Mouse (Mus musculus) neural tube, embryonic 11.5 days (tissue): ENCODE results near the gene Rmnd5b. TPM values are rescaled to one million over a fixed set of nuclear protein-coding genes. Genes with fewer than 3 reads are reported as not detected.
"Not testable (repeated sequence)": the region's sequence is repeated elsewhere in the genome, so short reads cannot be mapped to it uniquely, and the experiment has no call there.

Experiments used
- ATAC-seq: fragments of 200-750 bp; cut with Nextera tagmentation; 2 replicates; pipeline ENCODE4 v1.8.0; 2017; ENCODE audit warnings: moderate number of reproducible peaks, mild to moderate bottlenecking, moderate TSS enrichment, moderate library complexity; ENCODE audit not compliant: insufficient read depth, low FRiP score, low TSS enrichment
- DNase-seq: peaks from one replicate; pipeline ENCODE4 v3.0.0-alpha.2; 2015; ENCODE audit warnings: low spot score
- H3K27ac ChIP-seq: fragments of 300-500 bp; sonication (generic); 2 replicates; pipeline ENCODE4 v1.5.1; 2014; ENCODE audit warnings: low read depth, mild to moderate bottlenecking, low read length
- H3K27me3 ChIP-seq: fragments of 300-500 bp; sonication (generic); 2 replicates; pipeline ENCODE4 v1.6.1; 2014; ENCODE audit warnings: mild to moderate bottlenecking, low read length, mixed read lengths; ENCODE audit not compliant: control insufficient read depth, insufficient read depth
- H3K36me3 ChIP-seq: fragments of 300-500 bp; sonication (generic); 2 replicates; pipeline ENCODE4 v1.6.1; 2014; ENCODE audit warnings: mild to moderate bottlenecking, low read length, moderate library complexity, mixed read lengths; ENCODE audit not compliant: control insufficient read depth, insufficient read depth
- H3K4me1 ChIP-seq: fragments of 300-500 bp; sonication (generic); 2 replicates; pipeline ENCODE4 v1.6.1; 2014; ENCODE audit warnings: low read length, mixed read lengths; ENCODE audit not compliant: control insufficient read depth, insufficient read depth
- H3K4me2 ChIP-seq: fragments of 300-500 bp; sonication (generic); 2 replicates; pipeline ENCODE4 v1.6.1; 2014; ENCODE audit warnings: low read depth, mild to moderate bottlenecking, moderate library complexity
- H3K4me3 ChIP-seq: fragments of 300-500 bp; sonication (generic); 2 replicates; pipeline ENCODE4 v1.5.1; 2014; ENCODE audit warnings: low read depth, low read length
- H3K9ac ChIP-seq: fragments of 300-500 bp; sonication (generic); 2 replicates; pipeline ENCODE4 v1.6.1; 2014; ENCODE audit warnings: mild to moderate bottlenecking, low read length
- H3K9me3 ChIP-seq: fragments of 300-500 bp; sonication (generic); 2 replicates; pipeline ENCODE4 v1.6.1; 2016; ENCODE audit warnings: low read length; ENCODE audit not compliant: control insufficient read depth
- WGBS: fragments of 180-500 bp; shearing (Covaris S2); extraction: QIAGEN DNeasy Blood & Tissue Kit; methylation state at CpG from one replicate; pipeline ENCODE4 v1.1.7; 2014; 5-methylcytosine and 5-hydroxymethylcytosine counted together
- polyA plus RNA-seq: library from polyadenylated mRNA; unstranded; fragments of >200 nt; fragmentation: Nextera tagmentation; extraction: Ambion mirVana; gene quantifications from 2 replicates; pipeline ENCODE4 v1.2.1, GENCODE M21; 2014

Gene Rmnd5b
- polyA plus RNA-seq, 1 experiment from 2014 or later: 52.6 TPM

DNA sequence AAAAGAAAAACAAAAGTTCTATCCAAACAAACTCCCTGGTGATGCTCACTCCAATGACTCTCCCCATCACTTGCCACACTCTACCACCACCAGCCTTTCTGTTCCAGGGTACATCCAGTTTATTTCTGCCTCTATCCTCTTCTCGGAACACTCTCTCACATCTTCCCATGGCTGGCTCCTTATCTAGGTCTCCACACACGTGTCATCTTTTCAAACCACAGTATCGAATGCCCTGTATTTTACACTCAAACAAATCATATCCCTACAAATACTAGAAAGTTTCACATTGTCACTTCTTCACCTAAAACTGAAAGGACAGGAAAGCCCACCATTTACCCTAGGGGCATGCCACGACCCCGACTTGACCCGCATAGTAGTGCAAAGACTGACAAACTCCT, 570 bp downstream of the Rmnd5b start:
- 24% methylated on average over 6 of the region's 6 CpGs for WGBS
- ATAC-seq (no peak), DNase-seq (no peak)
- Histone ChIP-seq H3K36me3 (no peaks in the 10 kb centered on the region), H3K4me1 (peaks cover 3% of the 10 kb centered on the region; the same call in 1 of the 2 replicates), H3K27ac (no peak overlapping the region; the same call in 1 of the 2 replicates), H3K27me3 (no peaks in the 10 kb centered on the region), H3K4me2 (peak overlapping the region; percentile 77), H3K9me3 (no peaks in the 10 kb centered on the region), H3K9ac (peak overlapping the region; percentile 72), H3K4me3 (peak overlapping the region; percentile 74)

GRCm38 (mm10) chr11:51633721-51634120, 2.0 kb downstream of the Rmnd5b start:
- DNase-seq: no peak
- Histone ChIP-seq H3K9me3 (no peaks in the 10 kb centered on the region), H3K27me3 (no peaks in the 10 kb centered on the region), H3K4me2 (no peak overlapping the region), H3K9ac (no peak overlapping the region), H3K36me3 (no peaks in the 10 kb centered on the region; the same call in 1 of the 2 replicates), H3K4me1 (peaks cover 3% of the 10 kb centered on the region; the same call in 1 of the 2 replicates), H3K4me3 (no peak overlapping the region), H3K27ac (no peak overlapping the region)
- no peak for ATAC-seq
- 93% methylated on average over 3 of the region's 3 CpGs for whole genome bisulfite sequencing

DNA sequence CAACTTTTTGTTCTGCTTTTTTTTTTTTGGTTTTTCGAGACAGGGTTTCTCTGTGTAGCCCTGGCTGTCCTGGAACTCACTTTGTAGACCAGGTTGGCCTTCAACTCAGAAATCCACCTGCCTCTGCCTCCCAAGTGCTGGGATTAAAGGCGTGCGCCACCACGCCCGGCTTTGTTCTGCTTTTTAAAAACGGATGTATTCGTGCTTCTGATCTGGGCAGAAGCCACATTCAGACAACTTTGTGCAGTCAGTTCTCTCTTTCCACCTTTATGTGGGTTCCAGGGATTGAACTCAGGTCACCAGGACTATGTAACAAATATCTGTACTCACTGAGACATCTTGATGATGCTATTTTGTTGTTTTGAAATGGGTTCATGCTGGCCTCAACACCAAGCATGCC, 2.5 kb downstream of the Rmnd5b start:
- not testable (repeated sequence) for ATAC-seq, H3K4me3 ChIP-seq, H3K36me3 ChIP-seq, H3K4me1 ChIP-seq, H3K27ac ChIP-seq, H3K4me2 ChIP-seq, DNase-seq, H3K27me3 ChIP-seq, H3K9ac ChIP-seq, H3K9me3 ChIP-seq
- 94% methylated on average over 7 of the region's 7 CpGs for WGBS

- H3K4me3 ChIP-seq: no peak overlapping the region
- DNase-seq (no peak), ATAC-seq (no peak)
- H3K36me3 ChIP-seq: peaks cover 3% of the 10 kb centered on the region; the same call in 1 of the 2 replicates
- H3K27me3 ChIP-seq: no peaks in the 10 kb centered on the region
- H3K9me3 ChIP-seq: no peaks in the 10 kb centered on the region
- 90% methylated on average over 6 of the region's 6 CpGs for WGBS
- H3K4me1 ChIP-seq: peaks cover 3% of the 10 kb centered on the region; the same call in 1 of the 2 replicates
- H3K9ac ChIP-seq: no peak overlapping the region
- H3K27ac ChIP-seq: no peak overlapping the region
- H3K4me2 ChIP-seq: no peak overlapping the region
Observed at GRCm38 (mm10) chr11:51632130-51632753, 3.5 kb downstream of the Rmnd5b start.

DNA sequence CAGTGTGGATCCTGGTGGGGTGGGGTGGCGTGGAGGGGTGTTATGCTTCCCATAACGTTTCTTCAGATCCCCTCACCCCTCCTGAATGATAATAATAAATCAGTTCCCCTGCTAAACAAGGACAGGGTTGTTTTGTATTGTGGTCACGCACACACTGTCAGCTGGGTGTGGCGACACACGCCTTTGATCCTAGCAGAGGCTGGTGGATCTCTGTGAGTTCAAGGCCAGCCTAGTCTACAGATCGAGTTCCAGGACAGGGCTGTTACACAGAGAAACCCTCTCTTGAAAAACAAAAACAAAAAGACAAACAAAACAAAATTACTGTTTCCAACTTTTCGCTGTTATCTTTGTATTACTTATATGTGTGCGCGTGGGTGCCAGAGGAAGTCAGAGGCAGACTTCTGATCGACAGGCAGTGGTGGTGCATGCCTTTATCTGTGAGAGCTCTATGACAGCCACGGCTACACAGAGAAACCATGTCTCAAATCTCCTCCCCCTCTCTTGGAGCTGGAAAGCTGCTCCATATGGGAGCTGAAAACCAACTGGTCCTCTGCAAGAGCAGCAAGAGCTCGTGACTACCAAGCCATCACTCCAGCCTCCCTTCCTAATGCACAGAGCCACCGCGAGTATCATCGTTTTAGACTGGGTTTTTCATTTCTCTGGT, 5.9 kb downstream of the Rmnd5b start:
- Histone ChIP-seq H3K27me3 (no peaks in the 10 kb centered on the region), H3K9ac (no peak overlapping the region), H3K4me2 (no peak overlapping the region), H3K4me1 (no peaks in the 10 kb centered on the region), H3K27ac (no peak overlapping the region), H3K9me3 (no peaks in the 10 kb centered on the region), H3K4me3 (no peak overlapping the region), H3K36me3 (peaks cover 11% of the 10 kb centered on the region; the same call in 1 of the 2 replicates)
- 84% methylated on average over 15 of the region's 15 CpGs for WGBS
- ATAC-seq (no peak), DNase-seq (no peak)

DNA sequence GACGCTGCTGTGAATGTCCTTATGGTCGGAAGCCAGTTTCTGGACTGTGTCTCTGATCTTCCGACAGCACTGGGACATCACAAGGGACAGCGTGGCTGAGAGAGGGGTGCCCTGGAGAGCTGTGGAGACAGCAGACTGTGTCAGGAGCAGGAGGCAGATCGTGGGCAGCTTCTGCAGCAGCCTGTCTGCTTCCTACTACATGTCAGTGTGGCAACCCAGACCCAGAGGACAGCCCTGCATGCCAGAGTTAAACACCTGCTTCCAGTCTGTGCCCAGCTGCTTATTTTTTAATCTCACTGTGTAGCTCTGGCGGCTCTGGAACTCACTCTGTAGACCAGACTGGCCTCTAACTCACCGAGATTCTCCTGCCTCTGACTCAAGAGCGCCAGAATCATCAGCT, 7.8 kb downstream of the Rmnd5b start:
- Histone ChIP-seq H3K4me2 (no peak overlapping the region), H3K27ac (no peak overlapping the region)

GRCm38 (mm10) chr11:51627425-51627824, 8.3 kb downstream of the Rmnd5b start:
- no peak overlapping the region for H3K27ac ChIP-seq
- no peak for DNase-seq
- no peak for ATAC-seq
- H3K27me3 ChIP-seq: no peaks in the 10 kb centered on the region
- 94% methylated on average over 9 of the region's 9 CpGs for WGBS
- no peaks in the 10 kb centered on the region for H3K9me3 ChIP-seq
- H3K4me1 ChIP-seq: no peaks in the 10 kb centered on the region
- H3K9ac ChIP-seq: no peak overlapping the region
- no peak overlapping the region for H3K4me2 ChIP-seq
- peaks cover 23% of the 10 kb centered on the region for H3K36me3 ChIP-seq
- H3K4me3 ChIP-seq: no peak overlapping the region

More for the DNA sequence above, 7.8 kb downstream of the Rmnd5b start:
- no peak for ATAC-seq
- Histone ChIP-seq H3K27me3 (no peaks in the 10 kb centered on the region), H3K9me3 (no peaks in the 10 kb centered on the region), H3K4me3 (no peak overlapping the region), H3K9ac (no peak overlapping the region), H3K36me3 (peaks cover 23% of the 10 kb centered on the region), H3K4me1 (no peaks in the 10 kb centered on the region)
- DNase-seq: no peak
- 90% methylated on average over 8 of the region's 8 CpGs for WGBS

DNA sequence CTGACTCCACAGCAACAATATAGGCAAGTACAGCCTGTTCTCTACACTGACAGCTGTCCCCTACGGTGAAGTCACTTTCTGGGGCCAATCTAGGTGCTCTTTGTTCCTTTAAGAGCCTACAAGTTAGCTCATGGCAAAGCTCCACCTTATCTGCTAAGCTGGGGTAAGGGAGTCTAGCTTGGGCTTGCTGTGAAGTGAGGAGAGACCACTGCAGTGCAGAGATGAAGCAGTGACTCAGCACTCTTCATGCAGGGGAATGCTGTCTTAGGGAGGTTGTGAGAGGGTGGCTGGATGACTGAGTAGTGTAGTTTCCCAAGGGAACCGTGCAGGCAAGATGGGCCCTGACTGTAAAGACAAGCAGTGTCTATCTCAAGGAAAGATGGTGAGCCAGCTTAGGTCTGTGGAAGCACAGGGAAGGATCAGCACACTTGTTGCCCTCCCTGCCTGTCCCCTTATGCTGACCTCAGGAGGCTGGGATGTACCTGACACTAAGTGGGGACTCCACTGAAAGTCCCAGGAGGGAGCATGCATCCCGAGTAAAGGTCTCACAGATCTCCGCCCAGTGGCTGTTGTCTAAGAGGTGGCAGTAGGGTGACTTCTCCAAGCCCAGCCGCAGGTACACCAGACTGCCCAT, 10.4 kb downstream of the Rmnd5b start:
- H3K4me3 ChIP-seq: no peak overlapping the region
- H3K9me3 ChIP-seq: no peaks in the 10 kb centered on the region
- DNase-seq: no peak
- no peak for ATAC-seq
- H3K4me1 ChIP-seq: peaks cover 7% of the 10 kb centered on the region
- peaks cover 23% of the 10 kb centered on the region for H3K36me3 ChIP-seq
- no peaks in the 10 kb centered on the region for H3K27me3 ChIP-seq
- H3K27ac ChIP-seq: no peak overlapping the region
- 82% methylated on average over 5 of the region's 5 CpGs for WGBS
- H3K9ac ChIP-seq: no peak overlapping the region
- H3K4me2 ChIP-seq: no peak overlapping the region
